Mouse (Mus musculus) layer of hippocampus, adult 9-11 months (tissue): ENCODE measurements around the gene Kdm2b.

ENCODE experiments used
- DNase-seq: peaks from one replicate; pipeline ENCODE4 v3.0.0; 2022

The Kdm2b gene

GRCm38 (mm10) chr5:122888612-122889214, 100.9 kb downstream of the Kdm2b start:
- DNase-seq = no peak

- DNase-seq = no peak
Observed at GRCm38 (mm10) chr5:122887926-122888611, 101.6 kb downstream of the Kdm2b start.

GRCm38 (mm10) chr5:122887033-122887432, 102.6 kb downstream of the Kdm2b start:
- DNase-seq = no peak

GRCm38 (mm10) chr5:122884594-122885348, 104.9 kb downstream of the Kdm2b start:
- no peak for DNase-seq

- no peak for DNase-seq
Observed at GRCm38 (mm10) chr5:122883652-122884235, 105.9 kb downstream of the Kdm2b start.

GRCm38 (mm10) chr5:122883237-122883636, 106.4 kb downstream of the Kdm2b start:
- no peak for DNase-seq

GRCm38 (mm10) chr5:122882256-122883050, 107.2 kb downstream of the Kdm2b start:
- no peak for DNase-seq

GRCm38 (mm10) chr5:122881313-122881712, 108.3 kb downstream of the Kdm2b start:
- peak; percentile 49 for DNase-seq

GRCm38 (mm10) chr5:122880241-122880980, 109.2 kb downstream of the Kdm2b start:
- no peak for DNase-seq

- no peak for DNase-seq
Observed at GRCm38 (mm10) chr5:122876671-122877070, 113.0 kb downstream of the Kdm2b start.

GRCm38 (mm10) chr5:122874359-122874758, 115.3 kb downstream of the Kdm2b start:
- DNase-seq = no peak

- DNase-seq = no peak
Observed at GRCm38 (mm10) chr5:122873573-122873972, 116.0 kb downstream of the Kdm2b start.

- no peak for DNase-seq
Observed at GRCm38 (mm10) chr5:122872626-122873025, 117.0 kb downstream of the Kdm2b start.

GRCm38 (mm10) chr5:122863053-122863452, 126.6 kb downstream of the Kdm2b start:
- no peak for DNase-seq

GRCm38 (mm10) chr5:122855858-122856257, 133.8 kb downstream of the Kdm2b start:
- no peak for DNase-seq

GRCm38 (mm10) chr5:122852611-122853010, 137.0 kb downstream of the Kdm2b start:
- DNase-seq = no peak

- DNase-seq = peak; percentile 25
Observed at GRCm38 (mm10) chr5:122850319-122851002, 139.2 kb downstream of the Kdm2b start.

GRCm38 (mm10) chr5:122849521-122850318, 139.9 kb downstream of the Kdm2b start, which contains the start of gene Rnf34:
Gene Rnf34 (plus strand): TSS chr5:122850048.
- peak; percentile 99 for DNase-seq

GRCm38 (mm10) chr5:122843799-122844198, 145.8 kb downstream of the Kdm2b start:
- no peak for DNase-seq

- DNase-seq = no peak
Observed at GRCm38 (mm10) chr5:122841126-122841525, 148.5 kb downstream of the Kdm2b start.
